ENCODE assay signal across 22 mouse cellular contexts in genomic region chr8:126007538-126008330, GRCm38 (mm10). TPM values are rescaled to one million over a fixed set of nuclear protein-coding genes. Genes with fewer than 3 reads are reported as not detected.
DNase-seq lines count a peak whose midpoint lies in the region; ATAC-seq and TF ChIP-seq lines count a peak whose summit lies in the region.
"Had no signal": no experiment of that assay in that cellular context is flagged by ENCODE, and none has a peak within 500 bp of the region (broad histone marks: within the 10 kb centered on the region; RNA-seq: fewer than 3 reads in every experiment).

No protein-coding gene starts in this region.

- no peaks in the 10 kb centered on the region for H3K36me3 ChIP-seq in kidney, postnatal 0 days (ENCODE audit: insufficient read depth, low read length)
- no peaks in the 10 kb centered on the region for H3K36me3 ChIP-seq in small intestine, adult 2 months (ENCODE audit: control insufficient read depth, insufficient read depth, low read length)
- H3K36me3 ChIP-seq: forebrain, embryonic 15.5 days; limb, embryonic 13.5 days; liver, embryonic 15.5 days had no signal

- TF ChIP-seq POLR2A in small intestine, adult 2 months (IDR thresholded peaks at IDR 0.05; ENCODE audit: low read depth, low read length), result no peak; the same call in 1 of the 2 replicates

- intact Hi-C loops in gastrocnemius, postnatal 36 days (cut with DNase I), result no loop called here

- no peak for ATAC-seq in cerebellum, adult (ENCODE audit: insufficient number of reproducible peaks, low FRiP score, low TSS enrichment)
- 0 out of 2 replicates have a peak, but pooled peaks have one; percentile 13 for ATAC-seq in kidney, postnatal 0 days (replicated peaks; ENCODE audit: low FRiP score, low read depth)
- ATAC-seq: forebrain, embryonic 15.5 days; midbrain, embryonic 16.5 days had no signal

- DNase-seq in cerebellum, adult 11-12 months, result peak; percentile 63
- no peak for DNase-seq in kidney, postnatal 0 days (ENCODE audit: low spot score)
- DNase-seq in kidney, postnatal 25 days, result no peak
- peak; percentile 59 for DNase-seq in cerebellum, adult 9-11 months
- DNase-seq in spleen, postnatal 36 days (ENCODE audit: low spot score in 2 of 2), result no peak
- no peak for DNase-seq in gastrocnemius, postnatal 36 days
- DNase-seq: adrenal gland, postnatal 10 days; kidney, adult 8-10 months; lung, postnatal 10 days; thymus, adult 18-20 months had no signal

- no peak overlapping the region for H3K4me2 ChIP-seq in kidney, postnatal 0 days (ENCODE audit: low read length)
- H3K4me2 ChIP-seq: forebrain, embryonic 15.5 days; limb, embryonic 13.5 days; liver, embryonic 15.5 days had no signal

- no peaks in the 10 kb centered on the region for H3K9me3 ChIP-seq in kidney, postnatal 0 days (replicated peaks; ENCODE audit: low read length)
- H3K9me3 ChIP-seq: forebrain, embryonic 15.5 days; limb, embryonic 13.5 days; liver, embryonic 15.5 days; megakaryocyte, embryonic 14.5 days had no signal

- no peak overlapping the region for H3K4me3 ChIP-seq in kidney, postnatal 0 days (replicated peaks; ENCODE audit: low read depth, low read length)
- no peak overlapping the region for H3K4me3 ChIP-seq in small intestine, adult 2 months (ENCODE audit: low read depth, low read length)
- H3K4me3 ChIP-seq: erythroblast, embryonic 14.5 days; forebrain, embryonic 15.5 days; limb, embryonic 13.5 days; liver, embryonic 15.5 days; megakaryocyte, embryonic 14.5 days had no signal

- no peaks in the 10 kb centered on the region for H3K4me1 ChIP-seq in kidney, postnatal 0 days (replicated peaks; ENCODE audit: insufficient read depth, low read length)
- peaks cover 35% of the 10 kb centered on the region for H3K4me1 ChIP-seq in small intestine, adult 2 months (ENCODE audit: control insufficient read depth, insufficient read depth, insufficient read length, low read length)
- H3K4me1 ChIP-seq: limb, embryonic 13.5 days; liver, embryonic 15.5 days; megakaryocyte, embryonic 14.5 days had no signal

- no peak overlapping the region for H3K27ac ChIP-seq in kidney, postnatal 0 days
- H3K27ac ChIP-seq in small intestine, adult 2 months (ENCODE audit: insufficient read depth, low read depth, low read length), result peak overlapping the region; percentile 88
- H3K27ac ChIP-seq: forebrain, embryonic 15.5 days; limb, embryonic 13.5 days; liver, embryonic 15.5 days had no signal

- no peaks in the 10 kb centered on the region for H3K27me3 ChIP-seq in kidney, postnatal 0 days (ENCODE audit: insufficient read depth, low read length)
- no peaks in the 10 kb centered on the region for H3K27me3 ChIP-seq in small intestine, adult 2 months (ENCODE audit: control insufficient read depth, insufficient read depth, low read length)
- H3K27me3 ChIP-seq: forebrain, embryonic 15.5 days; limb, embryonic 13.5 days; liver, embryonic 15.5 days; megakaryocyte, embryonic 14.5 days had no signal

- H3K9ac ChIP-seq in kidney, postnatal 0 days (ENCODE audit: low read depth, low read length), result no peak overlapping the region
- H3K9ac ChIP-seq: forebrain, embryonic 15.5 days; limb, embryonic 13.5 days; liver, embryonic 15.5 days had no signal

- TF ChIP-seq CTCF in kidney, postnatal 0 days (IDR thresholded peaks at IDR 0.05; ENCODE audit: low read depth), result no peak
- no peak for TF ChIP-seq CTCF in small intestine, adult 2 months (IDR thresholded peaks at IDR 0.05; ENCODE audit: extremely low read depth, insufficient read length, insufficient replicate concordance, low read depth, low read length)

- 65% methylated on average over 19 of the region's 19 CpGs for WGBS in kidney, postnatal 0 days
- WGBS in small intestine, adult 2 months, result 23% methylated on average over 19 of the region's 19 CpGs

RNA-seq across cellular contexts. Expression of gene Kcnk1, which starts 12.8 kb away (rescaled TPM):
- polyA plus RNA-seq in kidney, postnatal 0 days (2015; fragmentation: Nextera tagmentation; extraction: Ambion mirVana), result 66.5 and 72.5 TPM in 2 replicates
- 30.0 and 40.5 TPM in 2 replicates for polyA plus RNA-seq in small intestine, adult 2 months (2012; rRNA removed)
- under 1 TPM; 0.46 to 0.69 TPM for total RNA-seq in gastrocnemius, postnatal 36 days (2021)
- total RNA-seq: CH12.LX; common myeloid progenitor, adult 5-6 weeks; granulocyte monocyte progenitor cell, adult 5-6 weeks; hematopoietic stem cell, adult 5-6 weeks had no signal
- polyA plus RNA-seq: erythroblast, embryonic 14.5 days had no signal

Comparison
In these comparisons a context has a peak if more than half of its experiments do, and no peak if none do; other contexts are left out.
1. DNase-seq: peak in cerebellum, adult 11-12 months (single experiment) and cerebellum, adult 9-11 months (single experiment); none in kidney, postnatal 0 days (single experiment), kidney, postnatal 25 days (0 of 2), spleen, postnatal 36 days (0 of 2) and gastrocnemius, postnatal 36 days (0 of 2).